Mouse (Mus musculus) adrenal gland, adult 18-20 months (tissue): Measurements from ENCODE around the gene Ccdc71l. TPM values are rescaled to one million over a fixed set of nuclear protein-coding genes. Genes with fewer than 3 reads are reported as not detected.

ENCODE experiments used
- DNase-seq, 2 experiments: peaks; one replicate each; pipeline ENCODE4 v3.0.0; 2021 to 2022; ENCODE audit warnings: low spot score in 2 of 2
- long read RNA-seq, 2 experiments: library from polyadenylated mRNA; stranded (forward); transcript quantifications; one replicate each; pipeline ENCODE4 v2.0.0; 2021
- total RNA-seq, 2 experiments: library from RNA; stranded (reverse); gene quantifications; 1 replicate in 1 of 2; 2 replicates in 1 of 2; pipeline ENCODE4 v1.2.3; 2021

Gene Ccdc71l
- 10 to 100 TPM; 12.0 to 13.7 TPM for total RNA-seq
- long read RNA-seq, experiment 1, full-length matches to known transcripts: 18 of 18 reads
- long read RNA-seq, experiment 1, partial matches to known transcripts: 0 of 18 reads
- long read RNA-seq, experiment 1, other reads (novel, unspliced or antisense): 0 of 18 reads
- long read RNA-seq, experiment 2, full-length matches to known transcripts: 56 of 56 reads
- long read RNA-seq, experiment 2, partial matches to known transcripts: 0 of 56 reads
- long read RNA-seq, experiment 2, other reads (novel, unspliced or antisense): 0 of 56 reads

DNA sequence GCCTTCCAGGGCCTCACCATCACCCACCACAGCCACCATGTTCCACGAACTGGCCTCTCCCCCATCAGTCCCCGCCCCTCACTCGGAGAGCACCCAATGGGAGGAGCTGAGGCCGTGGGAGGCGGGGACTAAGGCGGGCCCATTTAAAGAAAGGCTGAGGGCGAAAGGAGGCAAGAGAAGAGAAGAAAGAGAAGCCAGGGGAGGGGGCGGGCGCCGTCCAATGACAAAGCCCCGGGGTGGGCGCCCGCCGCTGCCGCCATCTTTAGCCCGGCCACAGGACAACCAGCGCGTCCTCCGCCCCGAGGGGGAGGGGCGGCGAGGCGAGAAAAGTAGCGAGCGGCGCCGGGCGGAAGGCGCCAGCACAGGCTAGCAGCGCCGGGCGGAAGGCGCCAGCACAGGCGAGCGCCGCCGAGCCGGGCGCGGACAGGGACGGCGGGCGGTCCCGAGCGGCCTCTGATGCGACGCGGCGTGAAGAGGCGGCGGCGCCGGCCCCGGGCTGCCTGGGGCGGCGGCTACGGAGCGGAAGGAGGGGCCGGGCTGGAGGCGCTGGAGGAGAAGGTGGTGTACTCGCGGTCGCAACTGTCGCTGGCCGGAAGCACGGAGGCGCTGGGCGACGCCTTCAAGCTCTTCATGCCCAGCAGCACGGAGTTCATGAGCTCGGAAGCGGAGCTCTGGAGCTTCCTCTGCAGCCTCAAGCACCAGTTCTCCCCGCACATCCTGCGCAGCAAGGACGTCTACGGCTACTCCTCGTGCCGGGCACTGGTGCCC is at the start of gene Ccdc71l:
Gene Ccdc71l, plus strand, starts transcription at position 177 of the 768 bp plus-strand sequence.
- DNase-seq: peak; percentile 75 to 78

DNA sequence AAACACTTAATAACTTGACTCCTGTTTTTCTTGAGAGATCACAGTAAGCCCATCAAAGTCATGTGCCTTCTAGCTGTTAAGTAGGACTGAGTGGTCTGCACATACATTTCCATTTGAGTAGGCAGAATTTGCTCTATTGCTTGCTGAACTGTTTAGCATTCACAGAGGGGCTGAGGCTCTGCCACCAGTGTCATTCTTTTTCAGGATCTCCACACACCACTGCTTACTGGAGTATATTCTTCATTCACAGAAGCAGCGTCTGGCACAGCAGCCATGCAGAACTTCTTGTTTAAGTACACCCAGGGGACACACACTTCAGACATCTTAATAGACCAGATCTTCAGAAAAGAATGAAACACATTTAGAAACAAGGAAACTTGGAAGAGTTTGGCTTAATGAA is 39.4 kb upstream of the Ccdc71l start:
- no peak for DNase-seq

DNA sequence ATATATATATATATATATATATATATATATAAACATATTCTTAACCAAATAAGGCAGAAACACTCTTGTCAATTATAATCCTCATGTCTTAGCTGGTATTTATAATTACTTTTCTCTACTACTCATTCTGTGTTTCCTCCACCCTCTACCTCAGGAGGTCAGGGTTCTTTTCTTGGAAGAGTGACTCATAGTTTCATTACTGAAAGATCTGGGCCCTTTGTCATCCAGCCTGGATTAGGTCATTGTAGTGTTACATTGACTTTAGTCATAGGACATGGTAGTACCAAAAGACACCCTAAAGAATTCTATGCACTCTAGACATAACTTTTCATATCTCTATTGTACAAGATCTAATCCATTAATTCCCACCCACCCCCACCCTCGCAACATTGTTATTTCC is 35.0 kb upstream of the Ccdc71l start:
- DNase-seq: no peak

DNA sequence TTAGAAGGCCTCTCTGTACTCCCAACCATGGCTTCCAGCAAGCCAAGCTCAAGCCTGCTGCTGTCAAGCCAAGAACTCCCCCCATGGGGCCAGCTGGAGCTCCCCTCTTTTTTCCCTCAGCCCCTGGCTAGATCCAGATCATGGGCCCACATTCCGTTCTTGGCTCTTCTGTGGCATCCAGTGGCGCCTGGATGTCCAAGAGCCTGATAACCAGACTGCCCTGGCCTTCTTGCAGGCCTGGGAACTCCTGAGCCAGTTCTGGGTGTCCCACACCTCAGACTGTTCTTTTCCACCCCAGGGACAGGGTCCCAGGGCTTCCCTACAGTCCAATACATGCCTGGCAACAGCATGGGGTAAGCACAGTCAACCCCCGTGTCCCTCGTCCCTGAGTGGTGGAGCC is 32.4 kb upstream of the Ccdc71l start:
- DNase-seq: no peak

- DNase-seq: no peak
Observed at GRCm38 (mm10) chr12:32348493-32348892, 30.0 kb upstream of the Ccdc71l start.

DNA sequence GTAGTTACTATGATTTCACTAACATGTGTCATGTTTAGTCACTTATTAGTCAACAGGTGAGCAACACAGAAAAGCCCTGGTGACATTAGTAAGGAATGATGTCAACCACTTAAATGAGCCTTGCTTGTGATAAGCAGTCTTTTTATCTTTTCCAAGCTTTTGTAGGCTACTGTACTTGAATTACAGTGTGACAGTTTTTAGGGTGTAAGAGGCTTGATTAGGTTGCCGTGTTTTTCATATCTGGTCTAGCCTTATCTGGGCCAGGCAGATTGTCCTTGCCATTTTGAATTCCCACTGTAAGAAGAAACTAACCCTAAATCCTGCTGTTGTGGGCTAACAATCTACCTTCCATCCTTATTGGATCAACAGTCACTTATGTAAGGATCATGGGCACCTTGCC is 26.6 kb upstream of the Ccdc71l start:
- no peak for DNase-seq

GRCm38 (mm10) chr12:32379296-32379725 is 807 bp downstream of the Ccdc71l start:
- peak; percentile 87 to 88 for DNase-seq

DNA sequence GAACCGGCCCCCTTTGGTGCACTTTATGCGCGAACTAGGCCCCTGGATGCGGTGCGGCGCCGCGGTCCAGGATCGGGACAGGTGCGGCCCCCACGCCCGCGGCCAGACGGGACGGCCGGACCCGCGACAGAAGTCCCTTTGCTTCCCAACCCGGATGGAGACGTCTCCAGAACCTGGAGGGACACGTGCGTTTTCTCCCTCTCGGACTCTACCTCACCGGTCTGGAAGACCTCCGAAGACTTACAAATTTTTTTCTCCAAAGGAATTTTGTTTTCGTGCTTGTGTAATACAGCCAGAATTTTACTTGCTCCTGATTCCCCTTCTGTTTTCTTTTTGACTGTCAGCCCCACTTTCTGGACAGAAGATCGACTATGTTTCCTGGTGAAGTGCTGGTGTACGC is 1.2 kb downstream of the Ccdc71l start:
- DNase-seq: no peak

GRCm38 (mm10) chr12:32380457-32380856 is 2.0 kb downstream of the Ccdc71l start:
- no peak for DNase-seq

DNA sequence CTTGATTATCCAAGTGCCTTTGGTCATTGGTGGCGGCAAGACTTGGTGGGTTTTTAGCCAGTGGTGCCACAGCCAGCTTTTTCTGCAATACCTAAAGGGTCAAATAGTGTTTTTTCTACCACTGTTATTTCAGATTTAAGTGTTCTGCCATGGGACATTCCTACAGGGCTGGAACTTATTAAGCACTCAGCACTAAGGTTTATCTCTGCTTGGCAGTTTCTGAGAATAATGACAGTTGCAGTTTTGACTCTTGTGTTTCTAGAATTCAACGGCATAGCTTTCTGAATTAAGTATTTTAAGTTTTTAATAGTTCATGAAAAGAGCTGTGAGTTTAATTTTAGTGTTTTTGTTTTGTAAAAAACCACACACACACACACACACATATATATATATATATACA is 2.5 kb downstream of the Ccdc71l start:
- peak in 1 of 2 experiments; percentile 3 for DNase-seq

DNA sequence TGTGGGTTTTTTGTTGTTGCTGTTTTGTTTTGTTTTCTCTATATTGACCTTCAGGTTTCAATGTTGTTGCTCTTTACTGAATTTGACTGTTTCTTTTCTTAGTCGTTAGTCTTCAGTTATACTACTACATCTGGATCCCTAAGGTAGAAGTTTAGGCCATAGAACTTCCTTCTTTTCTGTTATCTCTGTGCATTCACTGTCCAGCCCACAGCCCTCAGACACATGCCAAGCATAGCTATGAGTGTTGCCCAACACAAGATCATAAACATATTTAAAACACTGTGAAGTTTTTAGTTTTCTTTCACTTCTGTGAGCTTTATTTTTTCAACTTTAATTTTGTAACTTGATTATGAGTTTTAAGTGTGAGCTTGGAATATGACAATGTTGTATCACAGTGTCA is 41.0 kb downstream of the Ccdc71l start:
- DNase-seq: no peak

DNA sequence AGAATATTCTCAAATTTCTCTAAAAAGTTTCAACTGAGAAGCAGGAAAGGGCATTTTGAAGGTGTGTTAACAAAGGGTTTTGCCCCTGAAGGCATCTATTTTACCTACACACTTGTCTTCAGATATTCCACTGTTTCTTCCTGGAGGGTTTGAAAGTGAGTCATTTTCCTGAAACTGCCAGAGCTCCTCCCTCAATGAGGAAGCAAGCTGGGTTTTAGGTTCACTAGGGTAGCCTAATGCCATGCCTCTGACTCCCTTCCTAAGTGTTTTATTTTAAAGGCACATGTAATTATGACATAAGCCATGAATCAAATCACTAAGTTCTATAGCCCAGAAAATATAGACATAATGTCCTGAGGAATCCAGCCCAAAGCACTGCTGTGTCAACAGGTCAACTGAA is 49.3 kb downstream of the Ccdc71l start:
- no peak for DNase-seq

GRCm38 (mm10) chr12:32431004-32431403 is 52.5 kb downstream of the Ccdc71l start:
- DNase-seq: no peak

Other genes starting within 250 kb of the Ccdc71l start
- 1 to 10 TPM; 1.5 to 2.2 TPM for gene Pik3cg, start 170.0 kb upstream of the Ccdc71l start, total RNA-seq